Mouse (Mus musculus) midbrain, embryonic 13.5 days (tissue): Measurements from ENCODE around the gene Zfp598. TPM values are rescaled to one million over a fixed set of nuclear protein-coding genes. Genes with fewer than 3 reads are reported as not detected.
"Not testable (repeated sequence)": the region's sequence is repeated elsewhere in the genome, so short reads cannot be mapped to it uniquely, and the experiment has no call there.

ENCODE experiments used
- ATAC-seq: fragments of 200-750 bp; cut with Nextera tagmentation; 2 replicates; pipeline ENCODE4 v1.8.0; 2017; ENCODE audit warnings: mild to moderate bottlenecking, moderate TSS enrichment, moderate library complexity
- H3K27ac ChIP-seq: fragments of 300-500 bp; sonication (generic); 2 replicates; pipeline ENCODE4 v1.5.1; 2015; ENCODE audit warnings: inconsistent platforms, mild to moderate bottlenecking, moderate library complexity
- H3K27me3 ChIP-seq: fragments of 300-500 bp; sonication (generic); 2 replicates; pipeline ENCODE4 v1.6.1; 2015; ENCODE audit warnings: mild to moderate bottlenecking, inconsistent platforms
- H3K36me3 ChIP-seq: fragments of 300-500 bp; sonication (generic); 2 replicates; pipeline ENCODE4 v1.6.1; 2015; ENCODE audit warnings: mild to moderate bottlenecking, inconsistent platforms
- H3K4me1 ChIP-seq: fragments of 300-500 bp; sonication (generic); replicated peaks from 2 replicates; pipeline ENCODE4 v1.6.1; 2015; ENCODE audit warnings: inconsistent platforms
- H3K4me2 ChIP-seq: fragments of 300-500 bp; sonication (generic); replicated peaks from 2 replicates; pipeline ENCODE4 v1.6.1; 2015; ENCODE audit warnings: moderate library complexity, mild to moderate bottlenecking, inconsistent platforms
- H3K4me3 ChIP-seq: fragments of 300-500 bp; sonication (generic); replicated peaks from 2 replicates; pipeline ENCODE4 v1.5.1; 2015; ENCODE audit warnings: mild to moderate bottlenecking, inconsistent platforms
- H3K9ac ChIP-seq: fragments of 300-500 bp; sonication (generic); replicated peaks from 2 replicates; pipeline ENCODE4 v1.6.1; 2015; ENCODE audit warnings: mild to moderate bottlenecking, inconsistent platforms
- H3K9me3 ChIP-seq: fragments of 300-500 bp; sonication (generic); 2 replicates; pipeline ENCODE4 v1.6.1; 2016; ENCODE audit warnings: mild to moderate bottlenecking, inconsistent platforms
- WGBS: fragments of 180-500 bp; shearing (Covaris S2); methylation state at CpG from one replicate; pipeline ENCODE4 v1.1.7; 2015; 5-methylcytosine and 5-hydroxymethylcytosine counted together
- polyA plus RNA-seq: library from polyadenylated mRNA; unstranded; fragments of >200 nt; fragmentation: Nextera tagmentation; extraction: Ambion mirVana; gene quantifications from 2 replicates; pipeline ENCODE4 v1.2.1, GENCODE M21; 2015

The Zfp598 gene
- polyA plus RNA-seq, 1 experiment from 2014 or later, result 18.6 TPM

DNA sequence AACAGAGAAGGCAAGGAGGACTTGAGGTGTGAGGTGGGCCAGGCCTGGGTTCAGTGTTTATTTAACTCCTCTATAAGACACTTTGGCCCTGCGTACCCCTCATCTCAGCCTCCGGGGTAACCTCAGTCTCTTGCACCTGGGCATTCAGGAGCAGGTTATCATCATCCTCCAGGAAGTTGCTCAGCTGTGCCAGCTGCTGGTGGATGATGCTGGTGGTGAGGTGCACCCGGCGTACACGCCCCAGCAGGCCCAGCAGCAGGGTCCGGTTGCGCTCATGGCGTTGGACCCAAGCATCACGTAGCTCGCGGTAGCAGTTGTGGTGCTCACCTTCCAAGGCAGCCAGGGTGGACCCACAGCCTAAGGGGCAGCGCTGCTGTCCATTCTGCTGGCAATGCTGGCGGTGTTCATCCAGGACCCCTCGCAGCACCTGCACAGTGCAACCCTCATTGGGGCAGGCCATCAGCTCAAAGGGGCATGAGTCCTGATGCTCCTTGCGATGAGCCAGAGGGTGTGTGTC is 46.7 kb downstream of the Zfp598 start:
- peaks cover 14% of the 10 kb centered on the region for H3K4me1 ChIP-seq
- no peak overlapping the region for H3K27ac ChIP-seq
- H3K9me3 ChIP-seq, result no peaks in the 10 kb centered on the region
- H3K36me3 ChIP-seq, result peaks cover 22% of the 10 kb centered on the region
- no peak overlapping the region for H3K4me3 ChIP-seq
- H3K4me2 ChIP-seq, result no peak overlapping the region
- no peaks in the 10 kb centered on the region for H3K27me3 ChIP-seq
- WGBS, result 93% methylated on average over 15 of the region's 15 CpGs
- no peak overlapping the region; the same call in 1 of the 2 replicates for H3K9ac ChIP-seq
- no peak for ATAC-seq

DNA sequence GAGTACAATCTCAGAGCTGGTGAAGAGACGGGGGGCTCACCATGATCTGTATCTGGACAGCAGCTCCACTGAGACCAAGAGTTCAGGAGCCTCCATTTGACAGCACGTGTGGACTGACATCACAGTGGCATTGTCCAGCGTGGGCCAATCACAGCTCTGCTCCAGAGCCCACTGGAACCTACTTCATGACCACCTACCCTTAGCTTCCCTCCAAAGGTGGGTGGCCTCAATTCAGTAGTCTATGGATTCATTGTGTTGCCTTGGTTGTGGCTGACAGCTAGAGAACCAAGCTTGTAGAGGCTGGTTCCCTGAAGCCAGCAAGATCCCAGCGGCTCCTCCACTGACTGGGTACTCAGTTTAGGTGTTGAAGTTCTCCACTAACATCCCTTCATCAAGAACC is 48.5 kb downstream of the Zfp598 start, which contains the start of the genes Rnf151 and Rps2:
Rnf151 (minus strand) TSS at position 121 of the 400 bp plus-strand sequence.
Rps2 (plus strand) TSS at position 174 of the 400 bp plus-strand sequence.
- peaks cover 31% of the 10 kb centered on the region for H3K4me1 ChIP-seq
- no peak within 1 kb of the TSS for H3K27ac ChIP-seq
- ATAC-seq, result no peak
- peak within 1 kb of the TSS; percentile 82 for H3K4me2 ChIP-seq
- WGBS, result 88% methylated on average over 4 of the region's 4 CpGs
- no peaks in the 10 kb centered on the region for H3K9me3 ChIP-seq
- no peaks in the 10 kb centered on the region for H3K27me3 ChIP-seq
- peak within 1 kb of the TSS; percentile 92; the same call in 1 of the 2 replicates for H3K9ac ChIP-seq
- H3K4me3 ChIP-seq, result peak within 1 kb of the TSS; percentile 88
- H3K36me3 ChIP-seq, result peaks cover 37% of the 10 kb centered on the region

DNA sequence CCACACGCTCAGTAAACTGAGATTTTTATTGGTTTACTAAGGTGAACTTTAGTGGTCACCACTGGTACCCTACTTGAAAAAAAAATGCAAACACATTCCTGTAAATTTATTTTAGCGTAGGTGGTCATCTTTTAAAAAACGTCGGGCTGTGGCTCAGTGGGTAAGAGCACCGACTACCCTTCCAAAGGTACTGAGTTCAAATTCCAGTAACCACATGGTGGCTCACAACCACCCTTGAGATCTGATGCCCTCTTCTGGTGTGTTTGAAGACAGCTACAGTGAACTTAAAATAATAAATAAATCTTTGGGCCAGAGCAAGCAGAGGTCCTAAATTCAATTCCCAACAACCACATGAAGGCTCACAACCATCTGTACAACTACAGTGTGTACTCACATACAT is 49.5 kb downstream of the Zfp598 start:
- Histone ChIP-seq H3K4me1 (peaks cover 41% of the 10 kb centered on the region), H3K4me3 (peak overlapping the region; percentile 88), H3K9ac (peak overlapping the region; percentile 92), H3K36me3 (peaks cover 37% of the 10 kb centered on the region), H3K4me2 (peak overlapping the region; percentile 82)
- 67% methylated on average over 5 of the region's 5 CpGs for WGBS
- not testable (repeated sequence) for H3K27ac ChIP-seq, H3K9me3 ChIP-seq, ATAC-seq, H3K27me3 ChIP-seq

DNA sequence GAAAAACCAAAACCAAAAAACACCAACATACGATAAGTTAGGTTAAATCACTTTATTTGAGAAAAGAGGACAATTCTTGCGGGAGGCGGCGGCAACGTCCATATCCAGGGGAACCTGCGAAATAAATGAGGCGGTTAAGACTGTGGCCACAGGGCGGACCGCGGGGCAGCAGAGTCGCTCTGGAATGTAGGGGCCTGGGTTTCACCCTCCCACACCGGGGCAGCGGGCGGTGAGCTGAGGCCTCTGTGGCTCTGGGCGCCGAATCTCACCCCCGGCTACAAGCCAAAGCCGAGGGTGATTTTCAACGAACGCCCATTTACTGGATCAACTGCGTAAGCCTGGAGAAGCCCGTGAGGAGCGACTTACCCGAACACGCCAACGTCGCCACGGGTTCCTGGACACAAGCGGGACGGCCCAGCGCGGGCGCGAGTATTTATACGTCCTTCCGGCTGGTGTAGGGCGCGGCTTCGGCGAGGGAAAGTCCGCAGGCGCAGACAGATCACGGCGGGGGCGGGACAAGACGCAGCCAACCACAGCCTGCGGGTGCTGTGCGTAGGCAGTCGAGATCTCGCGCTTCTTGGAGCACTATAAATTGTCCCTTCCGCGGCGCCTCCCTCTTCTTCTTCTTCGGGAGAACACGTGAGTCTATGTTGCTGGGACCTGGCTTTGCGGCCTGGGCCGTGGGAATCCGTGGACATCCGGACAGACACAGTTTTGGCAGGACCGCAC is 50.2 kb downstream of the Zfp598 start:
- peak overlapping the region; percentile 88 for H3K4me3 ChIP-seq
- WGBS, result under 1% methylated on average over 61 of the region's 61 CpGs

DNA sequence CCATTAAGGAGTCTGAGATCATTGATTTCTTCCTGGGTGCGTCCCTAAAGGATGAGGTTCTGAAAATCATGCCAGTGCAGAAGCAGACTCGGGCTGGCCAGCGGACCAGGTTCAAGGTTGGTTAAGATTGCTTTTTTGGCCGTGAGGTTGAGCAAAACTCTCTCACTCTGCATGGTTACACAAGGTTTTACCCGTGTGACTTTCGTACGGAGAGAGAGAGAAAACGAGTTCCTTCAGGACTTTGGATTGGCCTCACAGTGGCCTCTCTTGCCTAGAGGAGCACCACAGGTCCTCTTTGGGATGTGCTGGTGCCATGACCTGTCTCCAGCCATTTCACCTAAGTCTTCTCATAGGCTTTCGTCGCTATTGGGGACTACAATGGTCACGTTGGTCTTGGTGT is 51.1 kb downstream of the Zfp598 start:
- Histone ChIP-seq H3K4me2 (peak overlapping the region; percentile 82), H3K9ac (peak overlapping the region; percentile 88), H3K4me1 (peaks cover 41% of the 10 kb centered on the region), H3K36me3 (peaks cover 37% of the 10 kb centered on the region), H3K4me3 (peak overlapping the region; percentile 88)
- not testable (repeated sequence) for ATAC-seq, H3K27me3 ChIP-seq, H3K27ac ChIP-seq, H3K9me3 ChIP-seq
- 2% methylated on average over 11 of the region's 11 CpGs for WGBS

More for the DNA sequence above, 50.2 kb downstream of the Zfp598 start:
- peak; percentile 98 for ATAC-seq
- no peaks in the 10 kb centered on the region for H3K9me3 ChIP-seq
- H3K4me1 ChIP-seq, result peaks cover 41% of the 10 kb centered on the region
- H3K36me3 ChIP-seq, result peaks cover 37% of the 10 kb centered on the region
- H3K27ac ChIP-seq, result peak overlapping the region; percentile 87
- peak overlapping the region; percentile 92 for H3K9ac ChIP-seq
- no peaks in the 10 kb centered on the region for H3K27me3 ChIP-seq
- peak overlapping the region; percentile 82 for H3K4me2 ChIP-seq

DNA sequence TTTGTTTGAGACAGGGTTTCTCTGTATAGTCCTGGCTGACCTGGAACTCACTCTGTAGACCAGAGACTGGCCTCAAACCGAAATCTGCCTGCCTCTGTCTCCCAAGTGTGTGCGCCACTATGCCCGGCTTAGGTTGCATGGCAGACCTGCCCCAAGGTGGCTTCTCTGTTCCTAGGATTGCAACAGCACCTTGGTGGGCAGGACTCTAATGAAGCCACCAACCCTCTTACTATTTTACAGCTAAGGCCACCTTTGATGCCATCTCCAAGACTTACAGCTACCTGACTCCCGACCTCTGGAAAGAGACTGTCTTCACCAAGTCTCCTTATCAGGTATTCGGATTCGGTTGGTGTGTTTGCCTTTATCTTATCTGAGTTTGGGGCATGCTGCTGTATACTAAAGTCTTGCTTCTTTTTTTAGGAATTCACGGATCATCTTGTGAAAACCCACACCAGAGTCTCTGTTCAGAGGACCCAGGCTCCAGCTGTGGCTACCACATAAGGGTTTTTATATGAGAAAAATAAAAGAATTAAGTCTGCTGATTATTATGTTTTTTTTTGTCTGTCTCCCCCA is 52.0 kb downstream of the Zfp598 start:
- peaks cover 41% of the 10 kb centered on the region for H3K4me1 ChIP-seq
- peaks cover 32% of the 10 kb centered on the region for H3K36me3 ChIP-seq
- ATAC-seq, H3K27ac ChIP-seq, H3K9me3 ChIP-seq, H3K27me3 ChIP-seq: not testable (repeated sequence)
- 80% methylated on average over 7 of the region's 7 CpGs for WGBS
- peak overlapping the region; percentile 88 for H3K4me3 ChIP-seq
- H3K9ac ChIP-seq, result peak overlapping the region; percentile 64
- peak overlapping the region; percentile 82 for H3K4me2 ChIP-seq

DNA sequence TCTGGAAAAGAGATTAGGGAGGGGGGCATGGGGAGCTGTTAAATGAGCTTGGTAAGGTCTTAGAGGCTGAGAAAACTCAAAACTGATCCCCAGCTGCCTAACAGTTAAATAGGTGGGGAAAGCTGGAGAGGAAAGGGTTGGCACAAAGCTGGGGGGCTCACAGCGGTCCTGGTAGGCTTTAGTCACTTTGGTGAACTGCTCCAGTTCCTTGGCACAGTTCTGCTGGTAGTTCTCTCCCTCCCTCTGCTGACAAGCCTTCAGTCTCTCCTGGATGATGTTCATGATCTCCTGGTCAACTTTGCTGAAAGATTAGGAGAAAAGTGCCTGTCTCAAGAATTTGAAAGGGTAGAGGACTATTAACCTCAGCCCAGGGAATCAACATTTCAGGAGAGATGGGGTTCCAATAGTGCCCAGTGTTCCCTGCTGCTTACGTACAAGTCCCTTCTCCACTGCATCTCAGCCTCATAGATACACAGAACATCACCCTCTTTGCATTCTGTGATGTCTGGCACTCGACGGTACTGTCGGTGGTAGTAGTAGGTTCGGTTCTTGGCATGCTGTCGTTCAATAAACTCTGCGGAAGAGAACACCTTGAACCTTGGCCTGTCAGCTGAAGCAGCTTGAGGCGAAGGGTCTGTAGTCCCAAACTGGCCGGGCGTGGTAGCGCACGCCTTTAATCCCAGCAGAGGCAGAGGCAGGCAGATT is 52.9 kb downstream of the Zfp598 start:
- no peak overlapping the region for H3K9ac ChIP-seq
- peaks cover 41% of the 10 kb centered on the region for H3K4me1 ChIP-seq
- H3K9me3 ChIP-seq, result no peaks in the 10 kb centered on the region
- ATAC-seq, result no peak
- H3K27ac ChIP-seq, result no peak overlapping the region
- no peaks in the 10 kb centered on the region for H3K27me3 ChIP-seq
- H3K36me3 ChIP-seq, result peaks cover 25% of the 10 kb centered on the region
- H3K4me3 ChIP-seq, result peak overlapping the region; percentile 11; the same call in 1 of the 2 replicates
- H3K4me2 ChIP-seq, result peak overlapping the region; percentile 94; the same call in 1 of the 2 replicates
- WGBS, result 40% methylated on average over 13 of the region's 13 CpGs

DNA sequence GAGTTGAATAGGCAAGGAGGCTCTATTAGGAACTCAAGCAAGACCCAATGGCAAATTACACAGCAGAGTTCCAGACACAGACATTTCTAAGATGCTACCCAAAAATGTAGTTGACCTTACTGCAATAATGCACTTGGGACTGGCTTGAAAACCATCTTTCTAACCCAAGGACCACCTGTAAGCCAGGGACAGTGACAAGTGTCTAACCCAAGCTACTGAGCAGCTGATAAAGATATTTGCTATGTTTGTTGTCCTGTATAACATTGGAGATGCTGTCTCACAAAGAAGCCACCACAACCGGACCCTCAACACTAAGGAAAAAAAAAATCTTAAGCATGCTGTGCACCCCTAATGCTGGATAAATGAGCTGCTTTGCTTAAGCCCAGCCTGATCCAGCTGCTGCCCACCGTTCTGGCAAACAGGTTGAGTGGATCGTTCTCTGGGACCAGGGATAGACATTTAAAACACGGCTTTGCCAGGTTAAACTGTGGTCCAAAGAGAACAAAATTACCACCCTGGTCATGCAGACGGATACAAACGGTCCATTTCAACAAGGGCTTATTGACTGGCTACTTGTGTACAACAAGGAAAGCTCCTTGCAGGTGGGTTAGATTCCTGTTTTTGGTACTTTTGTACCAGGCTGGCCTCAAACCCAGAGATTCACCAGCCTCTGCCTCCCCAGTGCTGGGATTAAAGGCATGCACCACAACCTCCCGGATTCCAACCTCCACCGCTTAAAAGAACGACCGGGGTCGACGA is 53.8 kb downstream of the Zfp598 start:
- Histone ChIP-seq H3K36me3 (peaks cover 18% of the 10 kb centered on the region), H3K9ac (peak overlapping the region; percentile 94), H3K4me3 (peak overlapping the region; percentile 78), H3K9me3 (no peaks in the 10 kb centered on the region), H3K4me2 (peak overlapping the region; percentile 94), H3K4me1 (peaks cover 41% of the 10 kb centered on the region), H3K27ac (peak overlapping the region; percentile 82), H3K27me3 (0 out of 2 replicates have a peak, but pooled peaks cover 9% of the 10 kb centered on the region)
- WGBS, result 4% methylated on average over 12 of the region's 12 CpGs
- ATAC-seq, result no peak

DNA sequence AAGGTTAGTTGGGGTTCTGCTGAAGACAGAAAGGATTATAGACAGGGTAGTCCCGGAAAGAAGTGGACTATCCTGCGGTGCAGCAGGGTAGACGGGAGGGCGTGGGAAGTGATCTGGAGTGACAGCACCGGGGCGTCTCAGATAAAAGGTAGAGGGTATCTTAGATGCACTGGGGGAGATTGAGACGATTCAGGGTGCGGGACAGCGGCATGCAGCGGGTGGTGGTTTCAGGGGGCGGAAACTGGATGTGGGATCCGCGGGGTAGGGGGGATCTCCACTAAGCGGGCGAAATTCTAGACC is 54.3 kb downstream of the Zfp598 start:
- peaks cover 37% of the 10 kb centered on the region for H3K4me1 ChIP-seq
- peaks cover 16% of the 10 kb centered on the region for H3K36me3 ChIP-seq
- 0% methylated on average over 15 of the region's 15 CpGs for WGBS
- no peaks in the 10 kb centered on the region for H3K9me3 ChIP-seq
- H3K4me2 ChIP-seq, result peak overlapping the region; percentile 94
- H3K27ac ChIP-seq, result peak overlapping the region; percentile 82
- H3K27me3 ChIP-seq, result 0 out of 2 replicates have a peak, but pooled peaks cover 11% of the 10 kb centered on the region
- H3K9ac ChIP-seq, result peak overlapping the region; percentile 94
- ATAC-seq, result no peak; the same call in 1 of the 2 replicates
- H3K4me3 ChIP-seq, result peak overlapping the region; percentile 78

DNA sequence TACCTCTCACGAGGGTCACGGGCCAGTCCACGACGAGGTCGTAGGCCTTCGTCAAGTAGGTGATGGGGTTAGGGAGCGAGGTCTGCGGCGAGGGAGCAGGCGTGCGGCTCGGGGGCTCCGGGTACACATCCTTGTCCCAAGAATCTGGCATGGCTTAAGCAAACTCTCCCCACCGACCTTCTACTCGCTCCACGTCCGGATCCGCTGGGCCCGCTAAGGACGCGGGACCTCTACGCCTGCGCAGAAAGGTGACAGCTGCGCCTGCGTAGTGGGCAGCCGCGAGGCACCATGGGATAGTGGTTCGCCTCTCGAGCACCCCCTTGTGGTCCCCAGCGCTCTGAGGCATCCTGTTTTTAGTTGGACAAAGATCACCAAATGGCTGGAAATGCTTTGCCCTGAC is 54.7 kb downstream of the Zfp598 start, which contains the start of gene Ndufb10:
Ndufb10 (minus strand) TSS at position 295 of the 400 bp plus-strand sequence.
- peak within 1 kb of the TSS; percentile 78 for H3K4me3 ChIP-seq
- under 1% methylated on average over 30 of the region's 30 CpGs for WGBS
- H3K27me3 ChIP-seq, result 0 out of 2 replicates have a peak, but pooled peaks cover 11% of the 10 kb centered on the region

More for the DNA sequence above, 54.7 kb downstream of the Zfp598 start, which contains the start of gene Ndufb10:
- Histone ChIP-seq H3K36me3 (peaks cover 16% of the 10 kb centered on the region), H3K27ac (peak within 1 kb of the TSS; percentile 82), H3K4me2 (peak within 1 kb of the TSS; percentile 94), H3K9me3 (no peaks in the 10 kb centered on the region), H3K9ac (peak within 1 kb of the TSS; percentile 94), H3K4me1 (peaks cover 34% of the 10 kb centered on the region)
- peak; percentile 79 for ATAC-seq
